Mouse (Mus musculus) c-Kit-positive CD71-positive TER-119-negative erythroid progenitor cells, embryonic 14.5 days (primary cell): ENCODE measurements around the gene Mphosph6.

Experiments used
- DNase-seq: peaks from one replicate; pipeline ENCODE4 v3.0.0-alpha.2; 2013; ENCODE audit warnings: low read depth

Mphosph6 gene

GRCm38 (mm10) chr8:117771115-117771836 is 30.5 kb downstream of the Mphosph6 start:
- DNase-seq, result peak; percentile 36

GRCm38 (mm10) chr8:117768971-117769370 is 32.8 kb downstream of the Mphosph6 start:
- DNase-seq, result no peak

- peak; percentile 29 for DNase-seq
These were observed 35.8 kb downstream of the Mphosph6 start for GRCm38 (mm10) chr8:117765947-117766346.

- DNase-seq, result no peak
These were observed 37.1 kb downstream of the Mphosph6 start for GRCm38 (mm10) chr8:117764625-117765024.

GRCm38 (mm10) chr8:117762776-117763175 is 39.0 kb downstream of the Mphosph6 start:
- DNase-seq, result no peak

GRCm38 (mm10) chr8:117757900-117758299 is 43.8 kb downstream of the Mphosph6 start:
- no peak for DNase-seq

- no peak for DNase-seq
These were observed 52.3 kb downstream of the Mphosph6 start for GRCm38 (mm10) chr8:117749436-117749835.

GRCm38 (mm10) chr8:117747886-117748730 is 53.6 kb downstream of the Mphosph6 start:
- no peak for DNase-seq

GRCm38 (mm10) chr8:117747428-117747827 is 54.3 kb downstream of the Mphosph6 start:
- no peak for DNase-seq

- DNase-seq, result no peak
These were observed 55.1 kb downstream of the Mphosph6 start for GRCm38 (mm10) chr8:117746651-117747050.

- DNase-seq, result no peak
These were observed 59.2 kb downstream of the Mphosph6 start for GRCm38 (mm10) chr8:117742431-117743012.
